Mouse (Mus musculus): Measurements from ENCODE around the gene Cabp4. TPM values are rescaled to one million over a fixed set of nuclear protein-coding genes. Genes with fewer than 3 reads are reported as not detected.
"Not testable (repeated sequence)": the region's sequence is repeated elsewhere in the genome, so short reads cannot be mapped to it uniquely, and the experiment has no call there.

Cabp4 gene
- polyA plus RNA-seq, 1 experiment from 2014 or later: not detected

DNA sequence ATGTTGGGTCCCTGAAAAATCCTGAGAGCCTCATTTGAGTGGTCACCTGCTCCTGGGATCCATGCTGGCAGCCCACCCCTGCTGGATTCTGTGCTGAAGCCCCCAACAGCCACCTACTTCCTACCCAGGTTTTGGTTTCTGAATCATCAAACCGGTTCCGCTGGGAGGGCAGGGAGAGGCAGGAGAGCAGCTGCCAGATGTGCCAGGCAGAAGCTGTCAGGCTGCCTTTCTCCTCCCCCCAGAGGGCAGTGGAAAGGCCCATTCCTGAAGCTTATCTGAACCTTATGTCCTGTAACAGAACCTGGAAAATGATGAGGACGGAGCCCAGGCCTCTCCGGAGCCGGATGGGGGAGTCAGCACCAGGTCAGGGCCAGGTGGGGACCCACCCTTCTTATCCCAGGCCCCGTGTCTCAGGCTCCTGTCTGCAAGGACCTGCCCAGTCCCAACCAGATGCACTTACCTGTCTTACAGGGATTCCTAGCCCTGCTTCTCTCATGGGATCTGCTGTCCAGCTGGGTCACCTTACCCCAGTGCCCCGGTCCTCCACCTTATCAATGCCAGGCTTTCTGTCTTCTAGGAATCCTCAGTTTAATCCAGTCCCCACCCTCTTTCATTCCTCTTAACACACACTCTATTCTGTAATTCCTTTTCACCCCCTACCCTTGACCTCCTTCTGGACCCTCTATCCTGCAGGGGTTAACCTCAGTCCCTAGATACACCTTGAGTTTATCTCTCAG is 16.9 kb downstream of the Cabp4 start:
- Histone ChIP-seq H3K27ac (peak overlapping the region; percentile 75), H3K4me2 (peak overlapping the region; percentile 72), H3K9me3 (no peaks in the 10 kb centered on the region), H3K27me3 (no peaks in the 10 kb centered on the region), H3K36me3 (peaks cover 39% of the 10 kb centered on the region), H3K4me3 (peak overlapping the region; percentile 74), H3K4me1 (peaks cover 30% of the 10 kb centered on the region), H3K9ac (peak overlapping the region; percentile 87)
- WGBS: 46% methylated on average over 7 of the region's 7 CpGs
- no peak for ATAC-seq (ENCODE audit: insufficient number of reproducible peaks, insufficient read depth, low FRiP score, low TSS enrichment, low read depth)

DNA sequence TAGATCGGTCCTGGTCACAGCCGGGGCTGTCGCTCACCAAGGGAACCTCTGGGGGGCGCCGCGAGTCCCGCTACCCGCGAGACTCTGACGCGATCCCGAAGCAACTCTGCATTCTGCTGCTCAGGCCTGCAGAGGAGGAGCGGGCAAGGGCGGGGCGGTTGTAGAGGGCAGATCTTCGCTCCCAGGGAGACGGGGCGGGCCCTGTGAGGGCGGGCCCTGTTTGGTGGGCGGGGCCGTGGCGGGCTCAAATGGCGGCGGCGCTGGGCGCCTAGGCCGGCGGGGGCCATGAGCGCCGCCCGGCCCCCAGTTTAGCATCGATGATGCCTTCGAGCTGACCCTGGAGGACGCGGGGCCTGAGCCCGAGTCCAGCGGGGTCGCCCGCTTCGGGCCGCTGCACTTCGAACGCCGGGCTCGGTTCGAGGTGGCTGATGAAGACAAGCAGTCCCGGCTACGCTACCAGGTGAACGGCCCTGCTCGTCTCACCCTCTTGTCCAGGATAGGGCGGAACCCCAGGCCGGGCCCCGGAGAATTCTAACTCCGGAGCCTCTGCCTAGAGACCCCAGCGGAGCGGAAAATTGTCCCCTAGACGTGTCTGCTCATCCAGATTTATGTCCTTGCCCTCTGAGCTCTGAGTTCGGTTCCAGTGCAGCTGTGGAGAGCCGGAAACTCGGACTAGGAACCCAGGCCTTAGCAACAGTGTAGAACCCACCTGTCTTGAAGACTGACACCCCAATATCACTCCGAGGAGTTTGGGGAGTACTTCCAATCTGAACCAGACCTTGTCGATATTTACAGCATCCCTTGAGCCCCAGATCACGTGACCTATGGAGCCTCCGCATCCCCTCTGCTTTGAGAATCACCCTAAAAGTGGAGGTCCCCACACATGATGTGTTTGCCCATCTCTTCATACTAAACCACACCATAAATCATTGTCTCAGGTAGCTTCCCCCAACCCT is 17.8 kb downstream of the Cabp4 start, which contains the start of gene Aip:
Aip (minus strand) TSS at position 118 of the 956 bp plus-strand sequence.
- Histone ChIP-seq H3K27me3 (no peaks in the 10 kb centered on the region), H3K36me3 (peaks cover 30% of the 10 kb centered on the region), H3K4me2 (peak within 1 kb of the TSS; percentile 72), H3K27ac (peak within 1 kb of the TSS; percentile 82), H3K4me1 (peaks cover 31% of the 10 kb centered on the region), H3K4me3 (peak within 1 kb of the TSS; percentile 74), H3K9ac (peak within 1 kb of the TSS; percentile 87), H3K9me3 (no peaks in the 10 kb centered on the region)
- 1% methylated on average over 64 of the region's 64 CpGs for WGBS
- ATAC-seq (ENCODE audit: insufficient number of reproducible peaks, insufficient read depth, low FRiP score, low TSS enrichment, low read depth): peak; percentile 94

DNA sequence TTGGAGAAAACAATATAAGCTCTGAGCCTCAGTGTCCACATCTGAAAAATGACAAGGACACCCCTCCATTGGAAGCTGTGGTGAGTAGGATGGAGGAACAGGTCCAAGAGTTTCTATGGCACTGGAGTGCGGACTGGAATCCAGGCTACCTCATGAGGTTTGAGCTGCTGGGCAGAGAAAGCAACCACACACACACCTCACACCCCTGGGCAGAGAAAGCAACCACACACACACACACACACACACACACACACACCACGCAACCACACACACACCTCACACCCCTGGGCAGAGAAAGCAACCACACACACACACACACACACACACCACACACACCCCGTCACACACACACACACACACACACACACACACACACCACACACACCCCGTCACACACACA is 18.6 kb downstream of the Cabp4 start:
- peak overlapping the region; percentile 74 for H3K4me3 ChIP-seq
- WGBS: 43% methylated on average over 1 of the region's 4 CpGs
- peak overlapping the region; percentile 82 for H3K27ac ChIP-seq
- ATAC-seq (ENCODE audit: insufficient number of reproducible peaks, insufficient read depth, low FRiP score, low TSS enrichment, low read depth): peak; percentile 39; the same call in 1 of the 2 replicates
- H3K4me2 ChIP-seq: peak overlapping the region; percentile 72
- peaks cover 39% of the 10 kb centered on the region for H3K4me1 ChIP-seq
- H3K27me3 ChIP-seq, H3K9me3 ChIP-seq: not testable (repeated sequence)
- H3K36me3 ChIP-seq: peaks cover 28% of the 10 kb centered on the region
- H3K9ac ChIP-seq: peak overlapping the region; percentile 87

DNA sequence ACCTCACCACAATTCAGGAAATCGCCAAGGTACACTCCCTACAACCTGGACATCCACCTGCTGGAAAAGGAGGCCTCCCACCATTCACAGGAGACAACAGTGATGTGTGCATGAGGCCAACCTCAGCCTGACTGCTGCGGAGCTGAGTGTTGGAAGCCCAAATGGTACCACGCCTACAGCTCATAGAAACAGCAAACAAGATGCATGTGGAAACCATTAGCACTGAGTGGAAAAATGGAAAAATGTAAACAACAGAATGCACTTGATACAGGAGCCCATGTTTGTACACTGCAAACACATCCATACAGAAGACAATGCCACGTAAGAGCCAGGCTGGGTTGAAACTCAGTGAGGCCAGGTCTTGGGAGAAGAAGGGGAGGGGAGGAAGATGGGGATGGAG is 19.4 kb downstream of the Cabp4 start:
- peak overlapping the region; percentile 72 for H3K4me2 ChIP-seq
- peak overlapping the region; percentile 82 for H3K27ac ChIP-seq
- peaks cover 19% of the 10 kb centered on the region for H3K36me3 ChIP-seq
- WGBS: 54% methylated on average over 4 of the region's 4 CpGs
- H3K27me3 ChIP-seq: no peaks in the 10 kb centered on the region
- H3K4me3 ChIP-seq: peak overlapping the region; percentile 74; the same call in 1 of the 2 replicates
- ATAC-seq (ENCODE audit: insufficient number of reproducible peaks, insufficient read depth, low FRiP score, low TSS enrichment, low read depth): no peak
- H3K9me3 ChIP-seq: no peaks in the 10 kb centered on the region
- H3K9ac ChIP-seq: peak overlapping the region; percentile 87
- H3K4me1 ChIP-seq: peaks cover 46% of the 10 kb centered on the region

DNA sequence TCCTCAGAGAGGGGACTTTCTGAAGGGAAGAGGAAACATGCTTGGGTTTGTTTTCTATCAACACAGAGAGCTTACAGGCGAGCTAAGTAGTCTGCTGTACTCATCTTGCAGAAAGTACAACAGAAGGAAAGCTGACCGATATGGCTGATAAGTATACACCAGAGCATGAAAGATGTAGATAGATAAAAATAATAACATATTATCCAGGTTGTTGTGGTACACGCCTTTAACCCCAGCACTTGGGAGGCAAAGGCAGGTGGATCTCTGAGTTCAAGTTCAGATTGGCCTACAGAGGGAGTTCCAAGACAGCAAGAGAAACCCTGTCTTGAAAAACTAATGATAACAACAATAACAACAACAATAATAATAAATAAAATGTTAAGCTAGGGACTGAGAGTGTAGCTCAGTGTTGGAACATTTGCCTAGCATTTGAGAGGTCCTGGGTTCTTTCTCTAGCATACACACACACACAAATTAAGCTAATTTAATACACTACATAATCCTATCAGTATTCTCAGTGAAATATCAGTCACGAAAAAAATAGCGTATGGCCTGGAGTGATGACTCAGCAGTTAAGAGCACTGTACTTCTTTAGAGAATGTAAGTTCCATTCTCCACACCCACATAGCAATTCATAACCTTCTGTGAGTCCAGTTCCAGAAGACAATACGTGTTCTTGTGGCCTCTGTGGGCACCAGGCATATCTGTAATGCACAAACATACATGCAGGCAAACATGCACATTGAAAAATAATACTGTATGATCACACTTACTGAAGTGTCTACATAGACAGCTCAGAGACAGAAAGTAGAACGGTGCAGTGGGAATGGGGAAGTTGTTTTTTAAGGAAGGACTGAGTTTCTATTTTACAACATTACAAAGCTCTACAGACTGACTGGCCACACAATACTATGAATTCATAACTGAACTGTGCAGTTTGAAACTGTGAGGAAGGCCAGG is 21.1 kb downstream of the Cabp4 start:
- no peak overlapping the region for H3K4me3 ChIP-seq
- peaks cover 46% of the 10 kb centered on the region for H3K4me1 ChIP-seq
- no peak for ATAC-seq (ENCODE audit: insufficient number of reproducible peaks, insufficient read depth, low FRiP score, low TSS enrichment, low read depth)
- no peaks in the 10 kb centered on the region for H3K27me3 ChIP-seq
- no peak overlapping the region for H3K27ac ChIP-seq
- no peak overlapping the region for H3K4me2 ChIP-seq
- WGBS: 82% methylated on average over 7 of the region's 7 CpGs
- H3K36me3 ChIP-seq: peaks cover 9% of the 10 kb centered on the region
- H3K9me3 ChIP-seq: no peaks in the 10 kb centered on the region
- H3K9ac ChIP-seq: no peak overlapping the region

DNA sequence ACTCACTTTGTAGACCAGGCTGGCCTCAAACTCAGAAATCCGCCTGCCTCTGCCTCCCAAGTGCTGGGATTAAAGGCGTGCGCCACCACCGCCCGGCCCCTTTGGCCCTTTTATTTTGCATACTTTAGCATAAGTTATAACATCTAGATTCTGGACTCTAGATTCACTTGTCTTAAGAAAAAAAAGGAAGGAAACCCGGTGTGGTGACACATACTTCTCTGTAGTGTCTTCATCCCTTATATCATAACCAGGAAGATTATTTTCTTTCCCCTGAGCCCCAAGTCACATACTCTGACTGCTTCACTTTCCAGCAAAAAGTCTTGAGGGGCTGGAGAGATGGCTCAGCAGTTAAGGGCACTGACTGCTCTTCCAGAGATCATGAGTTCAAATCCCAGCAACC is 21.9 kb downstream of the Cabp4 start:
- H3K9ac ChIP-seq; H3K27me3 ChIP-seq; ATAC-seq (ENCODE audit: insufficient number of reproducible peaks, insufficient read depth, low FRiP score, low TSS enrichment, low read depth); H3K9me3 ChIP-seq: not testable (repeated sequence)
- WGBS: 50% methylated on average over 6 of the region's 6 CpGs
- H3K4me3 ChIP-seq: 0 out of 2 replicates have a peak overlapping the region, but pooled peaks have one; percentile 52
- H3K4me1 ChIP-seq: peaks cover 39% of the 10 kb centered on the region
- H3K27ac ChIP-seq: peak overlapping the region; percentile 85; the same call in 1 of the 2 replicates
- H3K36me3 ChIP-seq: peaks cover 12% of the 10 kb centered on the region
- peak overlapping the region; percentile 61 for H3K4me2 ChIP-seq

DNA sequence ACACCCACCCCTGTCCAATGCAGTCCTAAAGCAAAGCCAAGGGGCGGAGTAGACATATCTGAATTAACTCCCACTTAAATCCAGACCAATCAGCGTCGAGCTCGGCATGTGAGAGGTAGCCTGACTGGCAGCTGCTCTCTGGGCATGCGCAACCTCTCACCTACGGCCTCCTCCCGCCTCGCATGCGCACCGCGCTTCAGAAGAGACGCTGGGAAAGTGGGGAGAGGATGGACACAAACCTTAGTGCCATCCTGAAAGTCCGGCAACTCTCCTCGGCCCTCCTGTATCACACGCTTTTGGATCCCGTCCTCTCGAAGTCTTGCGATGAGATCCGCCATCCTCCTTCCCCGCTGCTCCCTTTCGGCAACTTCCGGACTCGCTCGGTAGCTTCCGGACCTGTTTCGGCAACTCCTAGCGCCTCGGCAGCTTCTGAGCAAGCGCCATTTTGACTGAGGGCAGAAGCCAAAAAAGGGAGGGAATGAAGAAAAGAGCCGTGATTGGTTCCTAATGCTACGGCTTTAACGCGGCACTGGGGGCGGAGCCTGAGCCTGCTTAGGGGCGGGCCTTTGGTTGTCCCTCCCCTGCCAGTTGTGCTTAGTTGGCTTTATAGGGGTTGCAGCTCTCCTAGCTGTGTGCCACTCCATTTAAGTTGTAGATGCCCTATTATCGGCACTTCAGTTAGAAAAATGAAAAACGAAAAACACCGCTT is 22.6 kb downstream of the Cabp4 start:
- Histone ChIP-seq H3K36me3 (peaks cover 18% of the 10 kb centered on the region), H3K9ac (peak overlapping the region; percentile 78), H3K4me3 (peak overlapping the region; percentile 52), H3K4me1 (peaks cover 34% of the 10 kb centered on the region), H3K4me2 (peak overlapping the region; percentile 61), H3K9me3 (no peaks in the 10 kb centered on the region), H3K27ac (peak overlapping the region; percentile 85), H3K27me3 (no peaks in the 10 kb centered on the region)
- 3% methylated on average over 38 of the region's 38 CpGs for WGBS
- ATAC-seq (ENCODE audit: insufficient number of reproducible peaks, insufficient read depth, low FRiP score, low TSS enrichment, low read depth): peak; percentile 60

DNA sequence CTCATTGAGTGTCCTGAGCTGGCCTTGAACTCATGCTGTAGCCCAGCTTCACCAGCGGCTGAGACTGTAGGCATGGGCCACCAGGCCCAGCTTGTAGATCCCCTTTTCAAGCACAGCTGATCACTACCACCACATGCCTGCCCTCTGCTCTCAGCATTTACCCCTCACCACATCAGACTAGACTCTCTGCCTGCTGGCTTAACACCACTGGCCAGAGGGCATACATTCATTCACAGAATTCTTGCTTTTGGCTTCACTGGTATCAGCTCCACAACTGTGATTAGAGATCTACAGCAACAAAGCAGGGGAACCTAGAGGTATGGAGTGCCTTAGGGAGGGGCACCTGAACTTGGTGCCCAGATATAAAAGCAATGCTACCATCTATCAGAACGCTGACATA is 23.3 kb downstream of the Cabp4 start:
- Histone ChIP-seq H3K27ac (no peak overlapping the region), H3K4me1 (peaks cover 34% of the 10 kb centered on the region), H3K27me3 (no peaks in the 10 kb centered on the region), H3K36me3 (peaks cover 25% of the 10 kb centered on the region), H3K4me3 (peak overlapping the region; percentile 52), H3K9me3 (no peaks in the 10 kb centered on the region), H3K4me2 (peak overlapping the region; percentile 61), H3K9ac (no peak overlapping the region)
- WGBS: 95% methylated on average over 2 of the region's 2 CpGs
- no peak for ATAC-seq (ENCODE audit: insufficient number of reproducible peaks, insufficient read depth, low FRiP score, low TSS enrichment, low read depth)

DNA sequence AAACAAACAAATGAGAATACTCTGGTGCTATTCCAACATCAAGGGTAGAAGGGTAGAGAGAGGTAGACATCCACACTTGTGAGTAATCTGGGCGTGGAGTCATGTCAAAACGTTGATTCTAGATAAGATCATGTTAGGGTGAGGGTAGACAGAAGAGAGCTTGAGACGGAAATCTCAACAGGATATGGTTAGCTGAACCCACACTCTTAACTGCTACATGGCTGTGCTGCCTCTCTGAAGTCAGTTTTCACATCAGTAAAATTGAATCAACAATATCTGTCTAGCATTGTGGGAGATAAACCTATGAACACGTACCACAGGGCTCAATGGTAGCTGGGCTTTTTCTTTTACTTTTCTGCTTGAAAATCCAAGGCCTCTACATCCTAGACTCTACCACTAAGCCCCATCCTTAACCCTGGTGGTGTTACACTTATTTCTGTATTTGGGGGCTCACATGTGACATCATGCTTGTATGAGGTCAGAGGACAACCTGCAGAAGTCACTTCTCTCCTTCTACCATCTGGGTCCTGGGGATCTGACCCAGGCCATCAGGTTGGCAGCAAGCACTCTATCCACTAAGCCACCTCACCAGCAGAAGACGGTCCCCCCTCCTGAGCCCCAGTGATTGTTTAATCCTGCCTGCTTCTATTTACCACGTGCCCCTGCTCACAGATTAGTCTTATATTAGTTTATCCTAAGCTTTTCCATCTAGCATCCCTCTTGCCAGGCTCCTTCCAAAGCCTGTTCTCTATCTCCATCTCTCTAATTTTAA is 23.9 kb downstream of the Cabp4 start:
- peaks cover 31% of the 10 kb centered on the region for H3K36me3 ChIP-seq
- no peaks in the 10 kb centered on the region for H3K9me3 ChIP-seq
- H3K27me3 ChIP-seq: no peaks in the 10 kb centered on the region
- H3K4me1 ChIP-seq: peaks cover 30% of the 10 kb centered on the region
- no peak for ATAC-seq (ENCODE audit: insufficient number of reproducible peaks, insufficient read depth, low FRiP score, low TSS enrichment, low read depth)
- WGBS: 90% methylated on average over 6 of the region's 6 CpGs
- no peak overlapping the region for H3K9ac ChIP-seq
- no peak overlapping the region for H3K27ac ChIP-seq
- peak overlapping the region; percentile 61 for H3K4me2 ChIP-seq
- H3K4me3 ChIP-seq: no peak overlapping the region

DNA sequence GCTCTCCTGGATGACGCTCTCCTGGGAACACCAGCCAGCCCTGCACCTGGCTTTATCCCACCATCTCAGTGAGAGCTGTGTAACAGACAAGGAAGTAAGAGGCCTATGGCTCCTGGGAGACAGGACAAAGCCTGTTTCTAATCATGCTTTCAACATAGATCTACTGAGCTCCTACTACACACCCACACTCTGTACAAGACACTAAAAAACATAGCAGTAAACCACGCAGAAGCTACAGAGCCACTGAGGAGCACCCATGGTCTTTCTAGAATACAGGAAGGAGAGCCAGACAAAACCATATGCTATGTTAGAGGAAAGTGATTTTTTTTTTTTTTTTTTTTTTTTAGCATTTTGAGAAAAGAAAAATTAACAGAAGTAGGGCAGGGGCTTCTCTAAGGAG is 25.5 kb downstream of the Cabp4 start:
- Histone ChIP-seq H3K36me3 (peaks cover 46% of the 10 kb centered on the region), H3K9ac (no peak overlapping the region), H3K4me2 (no peak overlapping the region), H3K27me3 (no peaks in the 10 kb centered on the region), H3K4me1 (peaks cover 16% of the 10 kb centered on the region), H3K27ac (no peak overlapping the region), H3K4me3 (no peak overlapping the region), H3K9me3 (no peaks in the 10 kb centered on the region)
- ATAC-seq (ENCODE audit: insufficient number of reproducible peaks, insufficient read depth, low FRiP score, low TSS enrichment, low read depth): no peak
- 87% methylated on average over 2 of the region's 2 CpGs for WGBS

All from embryonic facial prominence, embryonic 13.5 days (tissue).